Mouse (Mus musculus) frontal cortex, postnatal 10 days (tissue): Measurements from ENCODE around the gene Csrp1.

Experiments
- DNase-seq, 2 experiments: peaks; one replicate each; pipeline ENCODE4 v3.0.0; 2022; ENCODE audit warnings: low spot score in 2 of 2, mixed read lengths in 1 of 2

The Csrp1 gene

DNA sequence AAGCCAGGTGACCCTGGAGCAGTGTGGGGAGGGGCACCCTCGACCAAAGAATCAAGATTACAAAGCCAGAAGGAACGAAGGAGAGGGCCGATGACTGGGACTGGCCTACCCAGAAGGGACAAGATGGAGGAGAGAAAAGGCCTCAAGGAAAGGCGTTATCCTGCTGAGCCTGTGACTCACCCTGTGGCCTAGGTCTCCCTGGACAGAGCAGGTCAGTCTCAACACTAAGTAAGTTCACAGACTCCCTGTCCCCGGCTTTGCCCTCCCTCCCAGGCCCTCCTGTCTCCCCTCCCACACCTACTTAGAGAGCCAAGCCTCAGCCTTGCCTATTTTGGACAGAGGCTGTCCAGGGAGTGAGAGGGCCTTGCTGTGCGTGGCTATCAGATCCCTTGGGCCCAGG, at the start of gene Csrp1:
Csrp1 (plus strand) TSS at position 79 of the 400 bp plus-strand sequence.
- no peak for DNase-seq

DNA sequence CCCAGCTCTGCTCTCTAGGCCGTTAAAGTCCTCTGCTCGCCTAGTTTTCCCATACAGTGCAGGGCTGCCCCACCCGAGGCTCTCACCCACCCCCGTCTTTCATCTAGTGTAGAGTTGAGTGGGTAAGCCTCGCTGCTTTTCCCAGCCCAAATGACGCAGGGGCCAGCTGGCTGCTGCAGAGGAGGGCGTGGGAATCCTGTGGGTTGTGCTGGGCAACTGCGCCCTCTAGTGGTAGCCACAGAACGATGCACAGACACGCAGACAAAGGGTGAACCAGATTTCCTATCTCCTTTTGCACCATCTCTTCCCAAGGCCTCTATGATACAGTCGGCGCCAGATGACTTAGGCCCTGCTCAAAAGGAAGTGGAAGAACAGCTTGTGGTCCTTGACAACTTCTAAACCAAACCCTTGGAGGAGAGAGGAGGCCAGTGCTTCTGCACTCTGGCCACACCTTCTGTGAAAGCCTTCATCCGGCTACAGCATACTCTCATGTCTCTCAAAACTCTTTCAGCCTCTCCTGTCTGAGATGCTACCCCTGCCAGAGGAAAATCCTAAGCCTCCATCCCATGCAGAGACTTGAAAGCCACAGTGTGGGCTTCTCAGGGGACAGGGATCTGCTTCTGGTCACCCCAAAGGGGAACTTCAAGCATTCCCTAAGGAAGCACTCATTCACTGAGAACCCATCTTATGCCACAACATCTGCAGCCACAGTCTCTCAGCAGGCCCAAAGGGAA, 49.3 kb upstream of the Csrp1 start:
- peak; percentile 82 to 89 for DNase-seq

DNA sequence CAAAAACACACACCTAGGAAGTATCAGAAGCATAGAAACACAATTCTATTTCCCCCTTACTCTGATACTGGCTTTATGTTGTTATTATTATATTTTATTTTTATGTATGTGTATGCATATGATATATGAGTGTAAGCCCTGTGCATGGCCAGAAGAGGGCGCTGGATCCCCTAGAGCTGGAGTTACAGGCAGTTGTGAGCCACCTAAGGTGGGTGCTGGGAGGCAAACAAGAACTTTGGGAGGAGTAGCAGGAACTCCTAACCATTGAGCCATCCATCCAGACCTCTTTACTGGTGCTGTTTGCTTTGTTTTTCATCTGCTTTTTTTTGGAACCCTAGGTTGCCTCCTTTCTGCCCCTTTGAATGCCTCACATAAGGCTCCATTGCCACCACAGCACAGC, 48.5 kb upstream of the Csrp1 start:
- no peak for DNase-seq

DNA sequence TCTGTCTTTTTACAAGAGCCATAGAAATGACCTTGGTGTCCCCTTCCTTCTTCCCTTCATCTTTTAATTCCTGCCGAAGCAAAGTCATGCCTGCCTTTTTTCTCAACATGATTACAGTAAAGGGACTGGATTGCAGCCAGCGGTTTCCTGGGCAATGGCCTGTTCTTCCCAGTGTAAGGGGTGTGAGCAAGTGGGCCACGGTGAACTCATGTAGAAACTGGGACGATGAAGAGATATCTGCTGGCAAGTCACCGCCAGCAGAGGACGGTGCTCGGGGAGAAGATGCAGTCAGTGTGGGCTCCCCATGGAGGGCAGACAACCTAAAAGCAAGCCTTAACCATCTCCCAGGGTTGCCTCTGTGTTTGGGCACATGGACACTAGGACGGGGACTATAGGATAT, 47.9 kb upstream of the Csrp1 start:
- no peak for DNase-seq

DNA sequence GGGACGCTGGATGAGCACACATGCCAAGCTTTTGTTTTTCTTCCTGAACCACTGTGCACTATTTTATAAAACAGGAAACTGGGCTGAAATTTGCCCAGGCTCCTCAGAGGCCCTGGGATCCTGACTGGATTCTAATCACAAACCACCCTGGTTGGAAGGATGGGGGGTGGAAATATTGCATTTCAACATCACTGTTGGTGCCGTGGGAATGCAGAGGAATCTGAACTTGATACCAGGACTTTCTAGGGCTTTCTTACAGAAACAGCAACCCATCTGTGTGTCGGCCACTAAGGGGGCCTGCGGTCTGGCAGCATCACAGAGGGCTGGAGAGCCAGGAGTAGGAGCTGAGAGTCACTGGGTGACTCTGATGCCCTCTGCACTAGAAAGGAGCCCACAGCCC, 47.5 kb upstream of the Csrp1 start:
- no peak for DNase-seq

DNA sequence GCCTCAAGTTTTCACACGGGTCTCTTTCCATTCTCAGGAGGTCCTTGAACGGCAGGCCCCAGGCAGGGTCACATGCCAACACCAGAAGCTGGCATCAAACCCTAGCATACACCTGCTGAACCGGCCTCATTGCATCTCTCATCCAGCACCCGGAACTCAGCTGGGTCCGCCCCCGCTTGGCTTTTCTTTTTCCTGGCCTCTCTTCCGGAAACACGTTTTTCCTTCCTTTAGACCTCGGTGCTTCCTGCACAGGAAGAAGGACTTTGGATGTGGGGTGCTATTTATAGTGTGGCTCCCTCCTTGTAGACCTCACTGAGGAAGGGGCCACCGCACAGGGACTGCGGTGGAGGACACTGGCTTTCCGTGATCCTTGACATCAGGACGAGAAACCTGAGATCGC, 46.4 kb upstream of the Csrp1 start:
- no peak for DNase-seq

DNA sequence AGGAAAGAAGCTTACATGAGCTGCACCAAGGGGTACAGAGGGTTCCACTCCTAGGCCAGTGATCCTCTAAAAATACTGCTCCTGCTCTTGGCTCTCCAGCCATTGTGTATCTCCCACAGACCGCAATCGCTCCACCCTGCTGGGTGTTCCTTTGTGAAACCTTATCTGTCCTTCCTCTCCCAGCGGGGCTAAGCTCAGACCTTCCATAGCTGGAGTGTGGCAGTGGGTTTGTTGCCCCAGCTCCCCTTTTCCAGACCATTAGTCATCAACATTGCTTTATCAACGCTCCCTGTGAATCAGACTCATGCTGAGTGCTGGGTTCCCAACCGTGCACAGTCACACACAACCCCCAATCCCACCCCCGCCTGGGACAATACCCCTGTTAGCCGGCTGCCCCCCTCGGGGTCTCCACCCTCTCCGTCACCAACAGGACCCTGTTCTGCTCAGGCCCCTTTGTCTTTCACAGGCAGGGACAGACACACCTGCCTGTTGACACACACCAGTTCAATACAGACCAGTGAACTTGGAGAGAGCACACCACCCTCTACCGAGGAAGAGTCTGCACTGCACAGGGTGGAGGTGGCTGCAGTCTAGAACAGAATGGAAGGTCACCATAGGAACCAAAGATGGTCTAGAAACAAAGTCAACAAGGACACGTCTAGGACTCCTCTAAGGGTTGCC, 44.3 kb upstream of the Csrp1 start:
- DNase-seq, result no peak

DNA sequence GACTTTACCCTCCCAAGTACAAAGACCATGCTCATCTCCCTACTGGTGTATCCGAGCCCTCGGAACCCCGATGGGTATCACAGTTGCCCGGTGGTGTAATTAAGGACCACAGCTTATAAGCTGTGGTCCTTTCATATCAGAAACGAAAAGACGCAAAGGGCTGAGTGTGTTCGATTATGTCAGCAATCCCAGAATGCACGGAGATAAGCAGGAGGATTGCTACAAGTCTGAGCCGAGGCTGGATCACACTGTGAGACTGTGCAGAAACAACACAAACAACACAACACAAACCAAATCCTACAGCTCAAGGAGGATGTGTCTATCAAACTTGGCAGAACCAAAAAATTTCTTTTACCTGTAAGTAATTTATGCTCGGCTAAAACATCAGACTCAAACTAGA, 43.6 kb upstream of the Csrp1 start:
- no peak for DNase-seq

DNA sequence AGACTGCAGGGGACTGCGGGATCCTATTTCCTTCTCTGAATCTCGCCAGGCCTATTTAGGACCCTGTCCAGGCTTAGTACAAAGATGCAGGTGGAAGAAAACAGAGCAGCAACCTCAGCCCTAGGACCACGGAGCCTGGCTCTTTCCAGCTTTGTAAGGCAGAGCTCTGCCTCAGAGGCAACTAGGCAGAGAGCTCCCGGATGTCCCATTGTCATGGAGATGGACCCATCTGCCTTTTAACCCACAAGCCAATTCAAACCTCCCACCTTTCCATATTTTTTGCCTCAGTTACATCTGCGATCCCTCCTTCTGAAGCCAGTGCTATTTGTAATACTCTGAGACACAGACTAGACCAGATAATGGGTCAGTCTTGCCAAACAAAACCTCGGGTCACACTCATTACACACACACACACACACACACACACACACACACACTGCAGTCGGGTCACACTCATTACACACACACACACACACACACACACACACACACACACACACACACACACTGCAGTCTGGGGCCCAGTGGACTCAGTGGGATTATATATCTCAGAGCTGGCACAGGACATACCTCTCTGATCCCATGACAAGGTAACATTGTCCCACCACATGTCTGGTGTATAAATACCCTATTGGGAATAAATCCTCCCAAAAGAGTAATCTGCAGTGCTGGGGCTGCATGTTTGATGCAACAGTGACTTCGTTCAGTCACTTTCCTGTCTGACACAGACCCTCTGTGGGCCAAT, 42.8 kb upstream of the Csrp1 start:
- DNase-seq, result no peak

DNA sequence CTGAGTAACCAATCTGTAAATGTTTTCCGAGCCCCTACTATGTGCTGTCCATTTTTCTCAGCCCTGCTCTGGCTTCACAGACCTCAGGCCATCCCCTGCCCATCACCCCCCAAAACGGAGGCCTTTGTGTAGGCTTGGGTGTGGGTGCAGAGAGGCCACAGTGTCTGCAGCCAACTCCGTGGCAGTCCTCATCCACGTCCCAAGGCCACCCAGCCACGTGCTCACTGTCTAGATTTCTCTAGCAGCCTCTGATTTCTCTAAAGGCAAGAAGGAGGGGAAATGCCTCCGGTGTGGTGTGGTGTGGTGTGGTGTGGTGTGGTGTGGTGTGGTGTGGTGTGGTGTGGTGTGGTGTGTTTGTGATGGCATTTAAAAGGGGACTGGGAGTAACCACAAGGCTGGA, 41.7 kb upstream of the Csrp1 start:
- no peak for DNase-seq

DNA sequence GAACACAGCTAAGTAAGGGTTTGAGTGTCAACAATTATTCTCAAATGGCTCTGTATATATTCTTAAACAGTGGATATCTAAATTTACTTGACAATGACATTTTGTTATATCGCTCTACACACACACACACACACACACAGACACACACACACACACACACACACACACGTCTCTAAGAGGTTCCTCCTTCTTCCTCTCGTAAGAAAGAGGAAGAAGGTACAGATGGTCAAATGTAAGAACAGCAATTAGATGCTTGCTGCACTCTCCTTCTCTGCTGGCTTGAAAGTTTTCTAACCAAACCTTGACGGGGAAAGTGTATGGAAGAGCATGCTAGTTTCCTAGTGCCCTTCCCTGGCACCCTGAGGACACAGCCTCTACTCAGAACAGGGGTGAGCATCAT, 39.1 kb upstream of the Csrp1 start:
- no peak for DNase-seq

DNA sequence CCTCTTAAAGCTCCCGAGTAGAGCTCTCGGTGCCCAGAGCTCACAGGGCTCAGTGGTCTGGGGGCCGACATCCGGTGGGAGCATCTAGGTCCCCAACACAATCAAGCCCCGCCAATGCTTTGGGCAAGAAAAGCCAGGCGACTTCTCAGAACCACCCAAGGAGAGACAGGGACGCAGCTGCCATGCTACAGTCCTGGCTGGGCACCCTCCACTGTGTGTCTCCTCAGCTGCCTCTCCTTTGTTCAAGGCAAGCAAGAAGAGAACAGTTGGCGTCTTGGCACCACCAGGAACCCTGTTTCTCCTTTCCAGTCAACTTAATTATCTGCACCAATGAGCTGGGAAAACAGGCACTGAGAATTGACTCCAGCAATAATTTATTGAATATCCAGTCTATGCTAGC, 38.7 kb upstream of the Csrp1 start:
- no peak for DNase-seq

DNA sequence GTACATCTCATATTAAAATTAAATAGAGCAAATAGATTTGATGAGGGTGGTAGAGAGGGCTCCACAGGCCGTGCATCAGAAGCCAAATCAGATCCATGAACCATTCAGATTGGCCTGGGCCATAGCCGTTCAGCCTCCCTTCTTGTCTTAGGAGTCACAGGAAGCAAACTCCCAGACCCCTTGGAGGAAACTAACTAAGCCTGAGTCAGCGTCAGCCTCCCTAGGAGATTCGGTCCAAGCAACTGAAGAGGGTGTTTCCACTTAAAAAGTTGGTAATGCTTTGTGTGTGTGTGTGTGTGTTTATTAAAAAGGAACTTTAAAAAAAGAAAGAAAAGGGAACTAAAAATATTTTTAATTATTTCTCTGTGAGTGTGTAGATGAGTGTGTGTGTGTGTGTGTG, 35.0 kb upstream of the Csrp1 start:
- no peak for DNase-seq

DNA sequence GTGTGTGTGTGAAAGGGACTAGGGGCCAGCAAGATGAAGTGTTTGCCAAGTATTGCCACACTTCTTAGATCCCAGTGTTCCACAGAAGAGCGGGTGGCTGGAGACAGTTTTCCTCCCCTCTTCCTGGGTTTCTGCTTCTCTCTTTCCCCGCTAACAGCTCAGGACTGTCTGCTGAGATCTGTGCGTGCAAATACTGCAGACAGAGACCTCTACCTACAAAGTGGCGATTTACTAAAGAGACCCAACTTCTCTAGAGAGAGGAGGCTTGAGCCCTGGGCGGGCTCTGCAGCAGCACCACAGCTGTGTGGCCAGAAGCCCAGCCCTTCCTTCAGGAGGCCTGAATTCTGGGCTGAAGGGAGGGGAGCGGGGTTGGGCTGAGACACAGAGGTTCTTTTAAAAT, 34.5 kb upstream of the Csrp1 start:
- DNase-seq, result no peak

DNA sequence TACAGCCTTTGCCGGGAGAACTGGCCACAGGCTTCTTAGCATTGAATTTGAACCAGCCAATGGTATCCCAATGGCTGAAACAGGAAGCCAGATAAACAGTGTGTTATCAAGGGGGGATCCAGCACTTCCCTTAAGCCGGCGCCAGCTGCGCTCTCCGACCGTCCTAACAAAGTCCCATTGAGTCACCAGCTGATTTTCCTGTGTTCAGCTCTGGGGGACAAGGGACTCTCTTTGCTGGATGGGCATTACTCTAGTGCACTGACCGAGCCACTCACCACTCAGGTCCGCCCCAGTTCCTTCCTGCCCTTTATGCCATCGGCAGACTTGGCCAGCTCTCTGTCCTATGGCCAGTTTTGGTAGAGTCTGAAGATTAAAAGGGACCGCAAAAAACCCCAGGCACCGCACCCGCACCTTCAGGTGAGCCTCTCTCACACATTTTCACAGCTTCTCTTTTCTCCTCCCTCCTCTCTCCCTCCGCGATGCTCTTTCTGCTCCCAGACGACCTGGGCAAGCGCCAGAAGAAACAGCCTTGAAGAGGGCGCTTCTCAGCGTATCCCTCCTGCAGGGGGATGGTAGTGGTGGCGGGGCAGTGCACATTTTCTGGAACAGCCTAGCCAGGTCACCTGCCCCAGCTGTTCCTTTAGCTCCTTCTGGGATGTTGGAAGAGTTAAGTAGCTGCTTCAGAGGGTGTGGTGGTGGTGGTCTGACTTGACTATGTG, 32.9 kb upstream of the Csrp1 start:
- DNase-seq, result peak in 1 of 2 experiments; percentile 39

DNA sequence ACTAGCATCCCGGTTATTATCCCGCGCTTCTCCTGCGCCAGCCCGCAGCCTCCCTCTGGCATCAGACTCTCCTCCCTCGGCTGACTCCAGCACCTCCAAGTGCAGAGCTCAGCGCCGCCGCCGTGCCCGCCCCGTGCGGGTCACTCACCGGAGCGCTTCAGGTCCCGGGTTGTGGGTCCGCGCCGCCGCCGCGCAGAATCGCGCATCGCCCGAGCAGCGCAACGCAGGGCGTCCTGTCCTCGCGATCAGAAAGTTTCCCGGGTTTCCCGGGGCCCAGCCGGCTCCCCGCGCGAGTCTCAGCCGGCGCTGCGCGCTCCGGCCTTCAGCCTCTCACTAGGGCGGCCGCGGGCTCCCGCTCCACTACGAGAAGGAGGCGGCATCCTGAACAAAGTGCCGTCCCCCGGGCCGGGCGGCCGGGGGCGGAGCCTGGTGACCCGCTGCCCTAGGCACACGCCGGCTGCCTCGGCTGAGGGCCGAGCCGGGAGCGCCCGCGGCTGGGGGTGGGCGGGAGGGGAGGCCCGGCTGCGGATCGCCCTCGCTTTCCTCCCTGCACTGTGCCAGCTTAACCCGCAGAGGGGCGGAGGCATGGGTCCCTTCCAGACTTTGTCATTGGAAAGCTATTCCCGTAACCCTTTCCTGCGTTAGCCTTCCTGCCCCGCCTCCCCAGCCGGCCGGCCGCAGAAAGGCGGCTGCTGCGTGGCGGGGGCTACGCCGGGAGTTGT, 31.9 kb upstream of the Csrp1 start:
- peak in 1 of 2 experiments; percentile 67 for DNase-seq

DNA sequence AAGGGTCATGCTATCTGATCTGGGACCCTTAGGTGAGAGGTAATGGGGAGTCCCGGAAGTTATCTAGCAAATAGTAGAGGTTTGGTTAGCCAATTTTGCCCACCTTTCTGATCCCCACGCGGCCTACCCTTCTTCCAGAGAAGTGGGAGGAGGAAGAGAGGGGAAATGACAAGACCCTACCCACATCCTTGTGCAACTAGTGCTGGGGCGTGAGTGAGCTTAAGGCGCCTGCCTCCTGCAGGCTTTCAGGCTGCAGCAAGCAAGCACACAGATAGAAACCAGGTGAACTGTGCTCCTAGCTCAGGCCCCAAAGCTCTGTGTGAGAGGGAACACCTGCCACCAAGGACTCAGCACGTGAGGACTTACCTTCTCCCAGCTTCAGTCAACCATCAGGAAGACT, 31.2 kb upstream of the Csrp1 start:
- DNase-seq, result no peak

DNA sequence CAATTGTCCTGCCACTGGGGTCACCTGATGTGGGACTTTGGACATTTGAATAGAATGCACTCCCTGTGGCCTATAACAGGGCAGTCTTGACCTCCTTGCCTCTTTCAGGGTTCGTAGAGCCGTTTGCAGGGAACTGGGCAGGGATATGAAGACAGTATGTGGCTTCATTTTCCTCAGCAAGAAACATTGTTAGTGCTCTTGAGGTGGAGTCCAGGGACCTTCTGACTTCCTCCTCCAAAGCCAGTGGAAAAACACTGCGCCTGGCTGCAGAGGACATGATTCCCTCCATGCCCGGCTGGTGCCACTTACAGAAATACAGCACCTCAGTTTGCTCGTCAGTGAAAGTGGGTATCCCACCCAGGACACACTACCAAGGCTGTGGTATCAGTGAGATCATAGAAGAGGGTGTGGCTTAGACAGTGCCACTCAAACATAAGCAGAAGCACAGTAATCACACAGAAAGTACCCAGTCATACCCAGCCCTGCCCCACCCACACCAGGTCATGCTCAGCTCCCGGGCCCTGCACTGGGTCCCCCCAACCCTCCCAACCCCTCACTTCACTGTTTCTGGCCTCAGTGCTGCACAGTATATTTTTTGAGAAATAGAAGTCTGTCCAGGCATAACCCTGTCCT, 29.0 kb upstream of the Csrp1 start:
- no peak for DNase-seq

DNA sequence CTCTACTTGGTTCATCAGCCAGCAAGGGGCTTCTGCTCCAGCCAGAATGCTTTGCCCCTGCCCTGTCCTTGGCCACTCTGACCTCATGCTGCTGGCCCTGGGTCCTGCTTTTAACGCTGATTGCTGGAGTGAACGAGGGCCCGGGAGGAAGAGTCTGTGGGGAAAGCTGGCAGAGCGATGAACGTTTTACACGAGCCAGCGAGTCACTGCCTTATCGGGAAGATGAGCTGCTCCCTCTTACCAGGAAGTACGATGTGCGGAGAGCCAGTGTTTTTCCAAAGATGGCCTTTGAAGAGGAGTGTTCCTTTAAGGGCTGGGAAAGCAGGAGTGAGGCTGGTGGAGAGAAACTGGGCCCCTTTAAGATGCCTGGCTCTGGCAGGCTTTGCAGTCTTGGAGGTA, 28.4 kb upstream of the Csrp1 start:
- no peak for DNase-seq

DNA sequence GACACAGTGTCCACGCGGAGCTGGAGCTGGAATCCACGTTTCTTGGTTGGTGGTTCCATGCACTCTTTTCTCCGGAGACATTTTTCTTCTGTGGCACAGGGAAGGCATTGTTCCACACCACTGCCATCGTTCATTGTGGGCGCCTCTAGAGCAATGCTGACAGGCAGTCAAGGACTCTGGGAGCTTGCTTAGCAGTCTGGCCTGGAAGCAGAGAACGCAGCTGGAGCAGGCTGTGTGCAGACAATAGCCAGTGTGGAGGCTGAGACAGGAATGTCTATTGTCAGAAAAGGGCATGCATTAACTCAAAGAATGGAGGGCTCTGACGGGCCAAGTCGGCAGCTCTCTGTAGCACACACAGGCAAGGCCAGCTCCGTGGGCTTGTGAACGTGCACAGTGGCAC, 25.7 kb upstream of the Csrp1 start:
- no peak for DNase-seq

DNA sequence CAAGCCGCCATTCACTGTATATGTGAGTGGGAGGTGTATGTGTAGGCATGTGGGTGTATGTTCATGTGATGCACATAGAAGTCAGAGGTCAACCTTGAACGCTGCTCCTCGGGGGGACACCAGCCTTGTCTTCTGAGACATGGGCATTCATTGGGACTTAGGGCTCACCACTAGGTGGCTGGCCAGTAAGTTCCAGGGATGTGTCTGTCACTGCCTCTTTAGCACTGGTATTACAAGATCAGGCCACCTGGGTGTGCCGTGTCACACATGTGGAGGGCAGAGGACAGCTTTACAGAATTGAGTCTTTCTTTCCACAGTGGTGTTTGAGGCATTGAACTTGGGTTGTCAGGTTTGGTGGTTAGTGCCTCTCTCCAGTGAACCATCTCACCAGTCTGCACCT, 22.4 kb upstream of the Csrp1 start:
- DNase-seq, result no peak
